Mouse (Mus musculus) neural tube, embryonic 10.5 days (tissue): Measurements from ENCODE around the gene Sgo1.

Experiments used
- DNase-seq: peaks from one replicate; pipeline ENCODE4 v3.0.0-alpha.2; 2017; ENCODE audit warnings: low spot score; ENCODE audit errors: extremely low spot score

Sgo1 gene

GRCm38 (mm10) chr17:53650251-53650661 lies 38.9 kb downstream of the Sgo1 start:
- DNase-seq = no peak

GRCm38 (mm10) chr17:53643360-53643759 lies 45.8 kb downstream of the Sgo1 start:
- no peak for DNase-seq

GRCm38 (mm10) chr17:53631344-53631743 lies 57.8 kb downstream of the Sgo1 start:
- DNase-seq = no peak

- no peak for DNase-seq
Observed at GRCm38 (mm10) chr17:53628131-53628530, 61.0 kb downstream of the Sgo1 start.

- no peak for DNase-seq
Observed at GRCm38 (mm10) chr17:53627497-53627896, 61.6 kb downstream of the Sgo1 start.

- DNase-seq = no peak
Observed at GRCm38 (mm10) chr17:53626160-53626559, 63.0 kb downstream of the Sgo1 start.
